16 mouse cellular contexts compared by ENCODE assay signal in genomic region chr17:7922564-7922963, GRCm38 (mm10). TPM values are rescaled to one million over a fixed set of nuclear protein-coding genes. Genes with fewer than 3 reads are reported as not detected.
DNase-seq lines count a peak whose midpoint lies in the region; ATAC-seq and TF ChIP-seq lines count a peak whose summit lies in the region.
"Had no signal": no experiment of that assay in that cellular context is flagged by ENCODE, and none has a peak within 500 bp of the region (broad histone marks: within the 10 kb centered on the region; RNA-seq: fewer than 3 reads in every experiment).

No protein-coding gene starts in this region.

- no peaks in the 10 kb centered on the region for H3K9me3 ChIP-seq in hindbrain, postnatal 0 days (ENCODE audit: low read length)
- no peaks in the 10 kb centered on the region for H3K9me3 ChIP-seq in hindbrain, embryonic 11.5 days (ENCODE audit: control insufficient read depth, low read length)
- no peaks in the 10 kb centered on the region for H3K9me3 ChIP-seq in liver, postnatal 0 days (ENCODE audit: low read length)
- no peaks in the 10 kb centered on the region for H3K9me3 ChIP-seq in forebrain, embryonic 15.5 days
- H3K9me3 ChIP-seq: limb, embryonic 15.5 days; neural tube, embryonic 12.5 days had no signal

- no peak for TF ChIP-seq CTCF in hindbrain, postnatal 0 days (IDR thresholded peaks at IDR 0.05; ENCODE audit: low read depth)
- TF ChIP-seq CTCF in liver, postnatal 0 days (IDR thresholded peaks at IDR 0.05; ENCODE audit: low read depth) = 0 out of 2 replicates have a peak, but pooled peaks have one; percentile 5

- no peaks in the 10 kb centered on the region for H3K4me1 ChIP-seq in hindbrain, postnatal 0 days (ENCODE audit: insufficient read depth, low read length)
- H3K4me1 ChIP-seq in hindbrain, embryonic 11.5 days (replicated peaks; ENCODE audit: control insufficient read depth, insufficient read depth, low read length) = no peaks in the 10 kb centered on the region
- H3K4me1 ChIP-seq in liver, postnatal 0 days (ENCODE audit: insufficient read depth) = no peaks in the 10 kb centered on the region
- H3K4me1 ChIP-seq in forebrain, embryonic 15.5 days = no peaks in the 10 kb centered on the region
- H3K4me1 ChIP-seq: neural tube, embryonic 12.5 days had no signal

- no peak for ATAC-seq in hindbrain, postnatal 0 days
- ATAC-seq in hindbrain, embryonic 11.5 days (ENCODE audit: low FRiP score) = no peak
- peak; percentile 51; the same call in 1 of the 2 replicates for ATAC-seq in liver, postnatal 0 days
- no peak for ATAC-seq in forebrain, embryonic 15.5 days (replicated peaks)
- ATAC-seq: forebrain, postnatal 0 days; hindbrain, embryonic 16.5 days; Patski had no signal

- no peak overlapping the region for H3K9ac ChIP-seq in hindbrain, postnatal 0 days (replicated peaks; ENCODE audit: low read length)
- no peak overlapping the region for H3K9ac ChIP-seq in hindbrain, embryonic 11.5 days (ENCODE audit: low read depth, low read length)
- H3K9ac ChIP-seq in liver, postnatal 0 days (replicated peaks) = no peak overlapping the region
- H3K9ac ChIP-seq in forebrain, embryonic 15.5 days (replicated peaks) = no peak overlapping the region
- H3K9ac ChIP-seq: forebrain, postnatal 0 days; limb, embryonic 15.5 days; neural tube, embryonic 12.5 days had no signal

- DNase-seq in hindbrain, postnatal 0 days (ENCODE audit: low spot score) = peak; percentile 0
- DNase-seq in hindbrain, embryonic 11.5 days (ENCODE audit: low spot score) = no peak
- DNase-seq in T-cell, adult 2 months (ENCODE audit: low spot score) = peak; percentile 17
- DNase-seq in kidney, postnatal 10 days = peak; percentile 38
- no peak for DNase-seq in liver, postnatal 0 days
- no peak for DNase-seq in layer of hippocampus, postnatal 10 days (ENCODE audit: low spot score in 2 of 2)
- DNase-seq in retina, embryonic 14.5 days (ENCODE audit: low spot score) = no peak
- DNase-seq: cerebellum, postnatal 36 days; forebrain, postnatal 0 days; heart, postnatal 14 days; midbrain, embryonic 14.5 days had no signal

- no peak overlapping the region for H3K27ac ChIP-seq in hindbrain, postnatal 0 days
- H3K27ac ChIP-seq in hindbrain, embryonic 11.5 days (ENCODE audit: low read depth, low read length) = no peak overlapping the region
- no peak overlapping the region for H3K27ac ChIP-seq in liver, postnatal 0 days (ENCODE audit: low read depth)
- H3K27ac ChIP-seq in forebrain, embryonic 15.5 days (replicated peaks) = no peak overlapping the region
- H3K27ac ChIP-seq: limb, embryonic 15.5 days; neural tube, embryonic 12.5 days had no signal

- WGBS in hindbrain, postnatal 0 days = 79% methylated on average over 5 of the region's 5 CpGs
- 72% methylated on average over 5 of the region's 5 CpGs for WGBS in hindbrain, embryonic 11.5 days
- 48% methylated on average over 5 of the region's 5 CpGs for WGBS in liver, postnatal 0 days (ENCODE audit: insufficient replicate concordance)
- WGBS in forebrain, embryonic 15.5 days = 91% methylated on average over 5 of the region's 5 CpGs

- H3K4me2 ChIP-seq in hindbrain, postnatal 0 days (ENCODE audit: low read depth, low read length) = no peak overlapping the region
- H3K4me2 ChIP-seq in hindbrain, embryonic 11.5 days (replicated peaks; ENCODE audit: low read depth, low read length) = no peak overlapping the region
- H3K4me2 ChIP-seq in liver, postnatal 0 days (ENCODE audit: low read depth, low read length) = no peak overlapping the region
- H3K4me2 ChIP-seq in forebrain, embryonic 15.5 days (replicated peaks) = no peak overlapping the region
- H3K4me2 ChIP-seq: limb, embryonic 15.5 days; neural tube, embryonic 12.5 days had no signal

- no peak for TF ChIP-seq EP300 in liver, postnatal 0 days (IDR thresholded peaks at IDR 0.05; ENCODE audit: low read depth)

- no peaks in the 10 kb centered on the region for H3K27me3 ChIP-seq in hindbrain, postnatal 0 days (ENCODE audit: insufficient read depth, low read length)
- no peaks in the 10 kb centered on the region for H3K27me3 ChIP-seq in hindbrain, embryonic 11.5 days (ENCODE audit: control insufficient read depth, insufficient read depth, low read length)
- no peaks in the 10 kb centered on the region for H3K27me3 ChIP-seq in liver, postnatal 0 days (ENCODE audit: insufficient read depth, low read length)
- H3K27me3 ChIP-seq in forebrain, embryonic 15.5 days = no peaks in the 10 kb centered on the region
- H3K27me3 ChIP-seq: limb, embryonic 15.5 days; neural tube, embryonic 12.5 days; Patski had no signal

- no peak overlapping the region for H3K4me3 ChIP-seq in hindbrain, postnatal 0 days (ENCODE audit: low read length)
- H3K4me3 ChIP-seq in hindbrain, embryonic 11.5 days (ENCODE audit: low read depth, low read length) = no peak overlapping the region
- no peak overlapping the region for H3K4me3 ChIP-seq in liver, postnatal 0 days (ENCODE audit: low read depth, low read length)
- no peak overlapping the region for H3K4me3 ChIP-seq in forebrain, embryonic 15.5 days
- H3K4me3 ChIP-seq: limb, embryonic 15.5 days; neural tube, embryonic 12.5 days had no signal

- H3K36me3 ChIP-seq in hindbrain, postnatal 0 days (ENCODE audit: insufficient read depth, low read length) = no peaks in the 10 kb centered on the region
- no peaks in the 10 kb centered on the region for H3K36me3 ChIP-seq in hindbrain, embryonic 11.5 days (ENCODE audit: control insufficient read depth, insufficient read depth, low read length)
- H3K36me3 ChIP-seq in liver, postnatal 0 days (replicated peaks; ENCODE audit: insufficient read depth, low read length) = no peaks in the 10 kb centered on the region
- no peaks in the 10 kb centered on the region for H3K36me3 ChIP-seq in forebrain, embryonic 15.5 days
- H3K36me3 ChIP-seq: limb, embryonic 15.5 days; neural tube, embryonic 12.5 days had no signal

RNA-seq across cellular contexts. Expression of gene Tagap, which starts 3.2 kb away (rescaled TPM):
- 1.4 TPM in 2 replicates for total RNA-seq in hindbrain, postnatal 0 days (2014; rRNA removed)
- 0.33 and 0.37 TPM in 2 replicates for polyA plus RNA-seq in hindbrain, postnatal 0 days (2015; fragmentation: Nextera tagmentation; extraction: Ambion mirVana)
- polyA plus RNA-seq in hindbrain, embryonic 11.5 days (2014; fragmentation: Nextera tagmentation; extraction: Ambion mirVana) = 0.51 and 0.52 TPM in 2 replicates
- polyA plus RNA-seq in liver, postnatal 0 days (2015; fragmentation: Nextera tagmentation; extraction: Ambion mirVana) = 1.5 TPM in 2 replicates
- 1 to 10 TPM; 4.8 to 5.4 TPM for total RNA-seq in layer of hippocampus, postnatal 10 days (2021)
- polyA plus RNA-seq in forebrain, embryonic 15.5 days (2015; fragmentation: Nextera tagmentation; extraction: Ambion mirVana) = 0.36 and 0.41 TPM in 2 replicates

RNA-seq across cellular contexts. Expression of gene Rsph3a, which starts 22.9 kb away (rescaled TPM):
- 38.7 and 65.3 TPM in 2 replicates for total RNA-seq in hindbrain, postnatal 0 days (2014; rRNA removed)
- 64.7 and 67.4 TPM in 2 replicates for polyA plus RNA-seq in hindbrain, postnatal 0 days (2015; fragmentation: Nextera tagmentation; extraction: Ambion mirVana)
- polyA plus RNA-seq in hindbrain, embryonic 11.5 days (2014; fragmentation: Nextera tagmentation; extraction: Ambion mirVana) = 63.4 and 67.6 TPM in 2 replicates
- polyA plus RNA-seq in liver, postnatal 0 days (2015; fragmentation: Nextera tagmentation; extraction: Ambion mirVana) = 16.0 and 16.2 TPM in 2 replicates
- total RNA-seq in layer of hippocampus, postnatal 10 days (2021) = 10 to 100 TPM; 33.2 to 35.0 TPM
- polyA plus RNA-seq in forebrain, embryonic 15.5 days (2015; fragmentation: Nextera tagmentation; extraction: Ambion mirVana) = 68.0 and 77.6 TPM in 2 replicates

Comparison
In these comparisons a context has a peak if more than half of its experiments do, and no peak if none do; other contexts are left out.
1. DNase-seq: peak in hindbrain, postnatal 0 days (single experiment), T-cell, adult 2 months (single experiment) and kidney, postnatal 10 days (single experiment); none in hindbrain, embryonic 11.5 days (single experiment), liver, postnatal 0 days (single experiment), layer of hippocampus, postnatal 10 days (0 of 2) and retina, embryonic 14.5 days (single experiment).